Mouse (Mus musculus): ENCODE data around the gene Gm6034.
"Not testable (repeated sequence)": the region's sequence is repeated elsewhere in the genome, so short reads cannot be mapped to it uniquely, and the experiment has no call there.

The Gm6034 gene

GRCm38 (mm10) chr17:36022922-36023321, 19.8 kb upstream of the Gm6034 start:
- no peak for DNase-seq (ENCODE audit: low spot score in 2 of 2)

GRCm38 (mm10) chr17:36023710-36024654, 18.8 kb upstream of the Gm6034 start:
- no peak for DNase-seq (ENCODE audit: low spot score in 2 of 2)

GRCm38 (mm10) chr17:36025197-36025596, 17.6 kb upstream of the Gm6034 start:
- DNase-seq (ENCODE audit: low spot score in 2 of 2) = no peak

- peak in 1 of 2 experiments; percentile 21 for DNase-seq (ENCODE audit: low spot score in 2 of 2)
These were observed 16.9 kb upstream of the Gm6034 start for GRCm38 (mm10) chr17:36025901-36026300.

- no peak for DNase-seq (ENCODE audit: low spot score in 2 of 2)
These were observed 15.1 kb upstream of the Gm6034 start for GRCm38 (mm10) chr17:36027663-36028062.

- no peak for DNase-seq (ENCODE audit: low spot score in 2 of 2)
These were observed 13.7 kb upstream of the Gm6034 start for GRCm38 (mm10) chr17:36028879-36029619.

- DNase-seq (ENCODE audit: low spot score in 2 of 2) = not testable (repeated sequence)
These were observed 12.6 kb upstream of the Gm6034 start for GRCm38 (mm10) chr17:36030046-36030702.

GRCm38 (mm10) chr17:36030703-36031582, 11.8 kb upstream of the Gm6034 start:
- DNase-seq (ENCODE audit: low spot score in 2 of 2) = not testable (repeated sequence)

- peak in 1 of 2 experiments; percentile 53 for DNase-seq (ENCODE audit: low spot score in 2 of 2)
These were observed 11.0 kb upstream of the Gm6034 start for GRCm38 (mm10) chr17:36031583-36032331.

GRCm38 (mm10) chr17:36032351-36032875, 10.3 kb upstream of the Gm6034 start, which contains the start of gene H2-T23:
H2-T23 (minus strand) TSS chr17:36032855.
- DNase-seq (ENCODE audit: low spot score in 2 of 2) = peak in 1 of 2 experiments; percentile 42

- not testable (repeated sequence) for DNase-seq (ENCODE audit: low spot score in 2 of 2)
These were observed 8.2 kb upstream of the Gm6034 start for GRCm38 (mm10) chr17:36034524-36034923.

GRCm38 (mm10) chr17:36035010-36035638, 7.6 kb upstream of the Gm6034 start:
- DNase-seq (ENCODE audit: low spot score in 2 of 2) = peak in 1 of 2 experiments; percentile 63

GRCm38 (mm10) chr17:36036126-36036525, 6.6 kb upstream of the Gm6034 start:
- DNase-seq (ENCODE audit: low spot score in 2 of 2) = not testable (repeated sequence)

GRCm38 (mm10) chr17:36040604-36041003, 2.2 kb upstream of the Gm6034 start:
- DNase-seq (ENCODE audit: low spot score in 2 of 2) = not testable (repeated sequence)

- not testable (repeated sequence) for DNase-seq (ENCODE audit: low spot score in 2 of 2)
These were observed 706 bp upstream of the Gm6034 start for GRCm38 (mm10) chr17:36042055-36042454.

GRCm38 (mm10) chr17:36043286-36043685, 525 bp downstream of the Gm6034 start:
- DNase-seq (ENCODE audit: low spot score in 2 of 2) = no peak

- not testable (repeated sequence) for DNase-seq (ENCODE audit: low spot score in 2 of 2)
These were observed 15.2 kb downstream of the Gm6034 start for GRCm38 (mm10) chr17:36057927-36058326.

- DNase-seq (ENCODE audit: low spot score in 2 of 2) = not testable (repeated sequence)
These were observed 15.6 kb downstream of the Gm6034 start, which contains the start of gene Gm11127 for GRCm38 (mm10) chr17:36058362-36058761. Gm11127 (minus strand) TSS chr17:36058371.

GRCm38 (mm10) chr17:36060829-36061228, 18.1 kb downstream of the Gm6034 start:
- peak in 1 of 2 experiments; percentile 86 for DNase-seq (ENCODE audit: low spot score in 2 of 2)

All from left cerebral cortex, adult 9 months (tissue).